Mouse (Mus musculus): ENCODE data around the gene Rabgap1. TPM values are rescaled to one million over a fixed set of nuclear protein-coding genes. Genes with fewer than 3 reads are reported as not detected.
"Not testable (repeated sequence)": the region's sequence is repeated elsewhere in the genome, so short reads cannot be mapped to it uniquely, and the experiment has no call there.

Gene Rabgap1
- polyA plus RNA-seq, 1 experiment from 2014 or later: 65.0 TPM

GRCm38 (mm10) chr2:37466266-37466665, 23.2 kb downstream of the Rabgap1 start:
- ATAC-seq (replicated peaks): no peak
- no peaks in the 10 kb centered on the region for H3K9me3 ChIP-seq
- H3K36me3 ChIP-seq: peaks cover 11% of the 10 kb centered on the region
- no peak overlapping the region for H3K27ac ChIP-seq (replicated peaks)
- H3K4me2 ChIP-seq (replicated peaks): no peak overlapping the region
- H3K4me1 ChIP-seq: no peaks in the 10 kb centered on the region
- no peak overlapping the region for H3K4me3 ChIP-seq
- H3K9ac ChIP-seq (replicated peaks): no peak overlapping the region
- WGBS: 97% methylated on average over 4 of the region's 4 CpGs
- H3K27me3 ChIP-seq: no peaks in the 10 kb centered on the region

GRCm38 (mm10) chr2:37479559-37479958, 36.5 kb downstream of the Rabgap1 start:
- Histone ChIP-seq H3K36me3 (peaks cover 64% of the 10 kb centered on the region), H3K4me1 (no peaks in the 10 kb centered on the region), H3K4me3 (no peak overlapping the region), H3K4me2 (replicated peaks) (no peak overlapping the region), H3K27ac (replicated peaks) (no peak overlapping the region), H3K27me3 (no peaks in the 10 kb centered on the region), H3K9ac (replicated peaks) (no peak overlapping the region), H3K9me3 (no peaks in the 10 kb centered on the region)
- ATAC-seq (replicated peaks): no peak

GRCm38 (mm10) chr2:37480039-37480438, 37.0 kb downstream of the Rabgap1 start:
- H3K4me2 ChIP-seq (replicated peaks): no peak overlapping the region
- H3K4me3 ChIP-seq: no peak overlapping the region
- H3K36me3 ChIP-seq: peaks cover 68% of the 10 kb centered on the region
- H3K4me1 ChIP-seq: no peaks in the 10 kb centered on the region
- 91% methylated on average over 2 of the region's 2 CpGs for WGBS
- H3K9ac ChIP-seq (replicated peaks): no peak overlapping the region
- no peak for ATAC-seq (replicated peaks)
- H3K27me3 ChIP-seq: no peaks in the 10 kb centered on the region
- H3K9me3 ChIP-seq: no peaks in the 10 kb centered on the region
- no peak overlapping the region for H3K27ac ChIP-seq (replicated peaks)

- no peaks in the 10 kb centered on the region for H3K27me3 ChIP-seq
- no peaks in the 10 kb centered on the region for H3K4me1 ChIP-seq
- WGBS: 100% methylated on average over 2 of the region's 2 CpGs
Measured at GRCm38 (mm10) chr2:37484165-37484564, 41.1 kb downstream of the Rabgap1 start.

GRCm38 (mm10) chr2:37485370-37485769, 42.3 kb downstream of the Rabgap1 start:
- H3K36me3 ChIP-seq: peaks cover 61% of the 10 kb centered on the region
- ATAC-seq (replicated peaks): no peak
- 96% methylated on average over 1 of the region's 1 CpGs for WGBS

More at GRCm38 (mm10) chr2:37484165-37484564, 41.1 kb downstream of the Rabgap1 start:
- H3K9ac ChIP-seq (replicated peaks): no peak overlapping the region
- H3K36me3 ChIP-seq: peaks cover 55% of the 10 kb centered on the region
- no peak overlapping the region for H3K4me3 ChIP-seq
- ATAC-seq (replicated peaks): no peak
- H3K4me2 ChIP-seq (replicated peaks): no peak overlapping the region
- H3K9me3 ChIP-seq: no peaks in the 10 kb centered on the region
- no peak overlapping the region for H3K27ac ChIP-seq (replicated peaks)

GRCm38 (mm10) chr2:37486408-37486807, 43.3 kb downstream of the Rabgap1 start:
- H3K9me3 ChIP-seq: no peaks in the 10 kb centered on the region
- H3K4me2 ChIP-seq (replicated peaks): no peak overlapping the region
- no peak overlapping the region for H3K4me3 ChIP-seq
- no peak overlapping the region for H3K9ac ChIP-seq (replicated peaks)
- H3K27ac ChIP-seq (replicated peaks): no peak overlapping the region
- H3K27me3 ChIP-seq: no peaks in the 10 kb centered on the region
- H3K4me1 ChIP-seq: no peaks in the 10 kb centered on the region
- ATAC-seq (replicated peaks): no peak
- H3K36me3 ChIP-seq: peaks cover 62% of the 10 kb centered on the region

More at GRCm38 (mm10) chr2:37485370-37485769, 42.3 kb downstream of the Rabgap1 start:
- H3K9ac ChIP-seq (replicated peaks): no peak overlapping the region
- H3K27ac ChIP-seq (replicated peaks): no peak overlapping the region
- H3K4me1 ChIP-seq: no peaks in the 10 kb centered on the region
- no peak overlapping the region for H3K4me2 ChIP-seq (replicated peaks)
- H3K4me3 ChIP-seq: no peak overlapping the region
- H3K9me3 ChIP-seq: no peaks in the 10 kb centered on the region
- no peaks in the 10 kb centered on the region for H3K27me3 ChIP-seq

- H3K36me3 ChIP-seq: peaks cover 66% of the 10 kb centered on the region
- H3K4me1 ChIP-seq: no peaks in the 10 kb centered on the region
- WGBS: 96% methylated on average over 2 of the region's 2 CpGs
- H3K27me3 ChIP-seq: no peaks in the 10 kb centered on the region
- H3K9ac ChIP-seq (replicated peaks): no peak overlapping the region
- no peak for ATAC-seq (replicated peaks)
- H3K9me3 ChIP-seq: no peaks in the 10 kb centered on the region
- no peak overlapping the region for H3K4me2 ChIP-seq (replicated peaks)
- H3K4me3 ChIP-seq: no peak overlapping the region
- H3K27ac ChIP-seq (replicated peaks): no peak overlapping the region
Measured at GRCm38 (mm10) chr2:37488956-37489355, 45.9 kb downstream of the Rabgap1 start.

GRCm38 (mm10) chr2:37497321-37497720, 54.2 kb downstream of the Rabgap1 start:
- no peak overlapping the region for H3K4me2 ChIP-seq (replicated peaks)
- H3K27me3 ChIP-seq: no peaks in the 10 kb centered on the region
- peaks cover 56% of the 10 kb centered on the region for H3K36me3 ChIP-seq
- no peak overlapping the region for H3K27ac ChIP-seq (replicated peaks)
- 97% methylated on average over 4 of the region's 4 CpGs for WGBS
- H3K4me3 ChIP-seq: no peak overlapping the region
- H3K9ac ChIP-seq (replicated peaks): no peak overlapping the region
- no peak for ATAC-seq (replicated peaks)
- no peaks in the 10 kb centered on the region for H3K4me1 ChIP-seq
- H3K9me3 ChIP-seq: no peaks in the 10 kb centered on the region

- H3K27ac ChIP-seq (replicated peaks); H3K9ac ChIP-seq (replicated peaks); H3K4me2 ChIP-seq (replicated peaks); H3K4me1 ChIP-seq; H3K9me3 ChIP-seq; H3K4me3 ChIP-seq; H3K27me3 ChIP-seq; ATAC-seq (replicated peaks): not testable (repeated sequence)
- 90% methylated on average over 2 of the region's 2 CpGs for WGBS
- peaks cover 47% of the 10 kb centered on the region for H3K36me3 ChIP-seq
Measured at GRCm38 (mm10) chr2:37505856-37506255, 62.8 kb downstream of the Rabgap1 start.

- WGBS: 95% methylated on average over 4 of the region's 4 CpGs
- ATAC-seq (replicated peaks): no peak
- Histone ChIP-seq H3K4me3 (no peak overlapping the region), H3K4me2 (replicated peaks) (no peak overlapping the region), H3K36me3 (peaks cover 41% of the 10 kb centered on the region), H3K27ac (replicated peaks) (no peak overlapping the region), H3K4me1 (peaks cover 10% of the 10 kb centered on the region), H3K9ac (replicated peaks) (no peak overlapping the region), H3K27me3 (no peaks in the 10 kb centered on the region), H3K9me3 (no peaks in the 10 kb centered on the region)
Measured at GRCm38 (mm10) chr2:37511134-37511901, 68.2 kb downstream of the Rabgap1 start.

- Histone ChIP-seq H3K9ac (replicated peaks) (peak within 1 kb of the TSS; percentile 46), H3K27me3 (no peaks in the 10 kb centered on the region), H3K9me3 (no peaks in the 10 kb centered on the region), H3K4me1 (peaks cover 44% of the 10 kb centered on the region), H3K4me2 (replicated peaks) (peak within 1 kb of the TSS; percentile 55), H3K27ac (replicated peaks) (peak within 1 kb of the TSS; percentile 87), H3K36me3 (peaks cover 17% of the 10 kb centered on the region), H3K4me3 (peak within 1 kb of the TSS; percentile 44)
- ATAC-seq (replicated peaks): peak; percentile 91
- 16% methylated on average over 11 of the region's 11 CpGs for WGBS
Measured at GRCm38 (mm10) chr2:37516030-37516710, 73.1 kb downstream of the Rabgap1 start, which contains the start of gene Gpr21. TSS of gene Gpr21 (plus strand) at chr2:37516332.

GRCm38 (mm10) chr2:37516922-37517462, 73.9 kb downstream of the Rabgap1 start:
- Histone ChIP-seq H3K4me3 (peak overlapping the region; percentile 44), H3K4me2 (replicated peaks) (peak overlapping the region; percentile 55), H3K9ac (replicated peaks) (peak overlapping the region; percentile 46), H3K27me3 (no peaks in the 10 kb centered on the region), H3K4me1 (peaks cover 44% of the 10 kb centered on the region), H3K27ac (replicated peaks) (peak overlapping the region; percentile 87), H3K9me3 (no peaks in the 10 kb centered on the region), H3K36me3 (peaks cover 14% of the 10 kb centered on the region)
- ATAC-seq (replicated peaks): peak; percentile 73
- 21% methylated on average over 4 of the region's 4 CpGs for WGBS

Data from forebrain, embryonic 15.5 days (tissue).